Mouse (Mus musculus) liver, adult 2 months (tissue): ENCODE results near the gene Hsd17b11.
"Not testable (repeated sequence)": the region's sequence is repeated elsewhere in the genome, so short reads cannot be mapped to it uniquely, and the experiment has no call there.

Experiments used
- CTCF ChIP-seq: fragments of 200-500 bp; IDR thresholded peaks from 2 replicates; pipeline ENCODE4 v1.5.1; 2011; ENCODE audit warnings: low read depth, low read length, control low read depth
- POLR2A ChIP-seq: fragments of 200-500 bp; IDR thresholded peaks from 2 replicates; pipeline ENCODE4 v1.6.1; 2011; ENCODE audit warnings: low read length, control low read depth; ENCODE audit not compliant: insufficient read depth; ENCODE audit errors: extremely low read depth

- not testable (repeated sequence) for TF ChIP-seq CTCF, POLR2A
These were observed 2.5 kb upstream of the Hsd17b11 start for GRCm38 (mm10) chr5:104024193-104024592.
